Mouse (Mus musculus): Measurements from ENCODE around the gene Lmo2.

Lmo2 gene

GRCm38 (mm10) chr2:103944859-103945258, 12.9 kb upstream of the Lmo2 start:
- no peak for DNase-seq

- DNase-seq = no peak
These were observed 12.2 kb upstream of the Lmo2 start for GRCm38 (mm10) chr2:103945571-103946092.

- DNase-seq = no peak
These were observed 10.9 kb upstream of the Lmo2 start for GRCm38 (mm10) chr2:103946892-103947291.

GRCm38 (mm10) chr2:103947982-103948655, 9.7 kb upstream of the Lmo2 start:
- peak; percentile 27 to 30 for DNase-seq

GRCm38 (mm10) chr2:103953050-103953835, 4.5 kb upstream of the Lmo2 start:
- DNase-seq = no peak

GRCm38 (mm10) chr2:103955714-103956113, 2.1 kb upstream of the Lmo2 start:
- DNase-seq = no peak

GRCm38 (mm10) chr2:103956867-103957266, 919 bp upstream of the Lmo2 start:
- DNase-seq = no peak

GRCm38 (mm10) chr2:103958634-103959033, 848 bp downstream of the Lmo2 start:
- DNase-seq = no peak

GRCm38 (mm10) chr2:103959066-103959465, 1.3 kb downstream of the Lmo2 start:
- no peak for DNase-seq

- DNase-seq = no peak
These were observed 1.8 kb downstream of the Lmo2 start for GRCm38 (mm10) chr2:103959574-103959973.

GRCm38 (mm10) chr2:103962349-103962748, 4.6 kb downstream of the Lmo2 start:
- DNase-seq = no peak

GRCm38 (mm10) chr2:103965391-103965790, 7.6 kb downstream of the Lmo2 start:
- no peak for DNase-seq

- no peak for DNase-seq
These were observed 10.4 kb downstream of the Lmo2 start for GRCm38 (mm10) chr2:103968186-103968585.

- no peak for DNase-seq
These were observed 11.2 kb downstream of the Lmo2 start for GRCm38 (mm10) chr2:103968919-103969436.

- peak; percentile 69 to 84 for DNase-seq
These were observed 11.8 kb downstream of the Lmo2 start for GRCm38 (mm10) chr2:103969437-103970040.

GRCm38 (mm10) chr2:103970041-103970790, 12.4 kb downstream of the Lmo2 start:
- DNase-seq = peak; percentile 71 to 79

- peak in 1 of 2 experiments; percentile 31 for DNase-seq
These were observed 13.2 kb downstream of the Lmo2 start for GRCm38 (mm10) chr2:103970791-103971649.

GRCm38 (mm10) chr2:103971838-103972237, 14.1 kb downstream of the Lmo2 start:
- no peak for DNase-seq

- no peak for DNase-seq
These were observed 18.1 kb downstream of the Lmo2 start for GRCm38 (mm10) chr2:103975904-103976303.

GRCm38 (mm10) chr2:103977216-103977615, 19.4 kb downstream of the Lmo2 start:
- DNase-seq = no peak

- DNase-seq = no peak
These were observed 19.9 kb downstream of the Lmo2 start for GRCm38 (mm10) chr2:103977716-103978115.

- DNase-seq = peak; percentile 89 to 90
These were observed 24.5 kb downstream of the Lmo2 start for GRCm38 (mm10) chr2:103982250-103982649.

Data from kidney, postnatal 4 days (tissue).